8 mouse cellular contexts compared by ENCODE assay signal in the genomic region with DNA sequence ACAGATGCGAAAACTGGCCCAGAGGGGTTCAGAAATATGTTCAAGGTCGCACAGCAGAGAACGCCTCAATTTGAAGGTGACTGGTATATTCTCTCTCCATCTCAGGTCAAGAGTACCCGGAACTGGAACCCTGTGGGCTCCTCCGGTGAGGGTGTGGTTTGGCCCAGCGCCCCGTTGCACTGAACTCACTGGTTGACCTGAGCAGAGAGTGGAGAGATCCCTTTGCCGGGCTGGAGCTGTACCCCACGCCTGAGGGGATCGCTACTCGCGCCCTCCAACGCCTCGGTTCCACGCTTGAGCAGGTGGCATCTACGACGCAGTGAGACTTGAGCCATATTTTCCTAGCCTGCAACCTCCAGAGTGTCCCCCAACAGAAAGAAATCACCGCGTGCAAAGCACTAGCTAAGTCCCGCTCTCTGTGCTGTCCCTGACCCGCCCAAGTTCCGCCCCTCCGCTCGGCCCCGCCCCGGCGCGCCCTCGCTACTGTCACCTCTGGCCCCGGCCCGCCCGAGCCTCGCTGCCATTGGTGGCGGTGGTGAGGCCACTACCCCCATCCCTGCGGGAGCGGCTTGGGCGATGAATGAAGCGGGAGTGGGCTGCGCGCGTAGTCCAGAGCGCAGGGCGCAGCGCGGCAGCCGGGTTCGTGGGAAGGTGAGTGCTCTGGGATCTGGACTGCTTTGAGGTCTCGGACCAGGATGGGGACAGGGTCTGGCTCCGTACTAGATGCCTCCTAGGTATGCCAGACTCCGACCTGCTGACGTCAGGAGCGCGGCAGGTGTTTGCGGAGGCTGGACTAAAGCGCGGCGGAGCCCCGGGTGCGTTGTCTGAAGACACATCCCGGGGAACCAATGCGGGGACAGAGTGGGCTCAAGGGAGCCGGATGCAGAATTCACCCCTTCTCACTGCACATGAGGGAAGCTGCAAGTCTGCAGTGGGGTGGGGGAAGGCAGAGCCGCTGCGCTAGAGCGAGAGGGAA. TPM values are rescaled to one million over a fixed set of nuclear protein-coding genes. Genes with fewer than 3 reads are reported as not detected.
A peak's percentile ranks its signal among the peaks of the same experiment; 100 is the strongest.
DNase-seq lines count a peak whose midpoint lies in the region; ATAC-seq and TF ChIP-seq lines count a peak whose summit lies in the region.

A gene (plus strand): TSS at position 523 of the 976 bp plus-strand sequence.

- peak; percentile 84 for ATAC-seq in hindbrain, embryonic 15.5 days (ENCODE audit: low FRiP score, low read depth)
- ATAC-seq in megakaryocyte, adult 5-6 weeks (ENCODE audit: poor library complexity, severe bottlenecking): peak; percentile 92

- H3K27me3 ChIP-seq in hindbrain, embryonic 15.5 days: peaks cover 27% of the 10 kb centered on the region

- H3K27ac ChIP-seq in hindbrain, embryonic 15.5 days (replicated peaks): 0 out of 2 replicates have a peak within 1 kb of the TSS, but pooled peaks have one; percentile 28
- 0 out of 2 replicates have a peak within 1 kb of the TSS, but pooled peaks have one; percentile 12 for H3K27ac ChIP-seq in left cerebral cortex, adult 2 months

- peak within 1 kb of the TSS; percentile 49 for H3K9ac ChIP-seq in hindbrain, embryonic 15.5 days

- no peak for TF ChIP-seq CTCF in left cerebral cortex, adult 2 months (IDR thresholded peaks at IDR 0.05)

- peaks cover 13% of the 10 kb centered on the region; the same call in 1 of the 2 replicates for H3K4me1 ChIP-seq in hindbrain, embryonic 15.5 days (replicated peaks)

- H3K36me3 ChIP-seq in hindbrain, embryonic 15.5 days: no peaks in the 10 kb centered on the region

- 1% methylated on average over 65 of the region's 65 CpGs for WGBS in hindbrain, embryonic 15.5 days

- H3K9me3 ChIP-seq in hindbrain, embryonic 15.5 days: no peaks in the 10 kb centered on the region

- DNase-seq in R1 (ENCODE audit: low read depth, low spot score): peak; percentile 95
- DNase-seq in cerebellum, postnatal 10 days: peak; percentile 88 to 93
- DNase-seq in gastrocnemius, adult 18-20 months (ENCODE audit: low spot score): peak; percentile 76
- DNase-seq in left cerebral cortex, adult 2 months (ENCODE audit: extremely low spot score in 1 of 2, low spot score in 2 of 2): peak; percentile 65 to 76
- peak; percentile 76 for DNase-seq in right cerebral cortex, adult 18-20 months
- peak; percentile 80 for DNase-seq in urinary bladder, postnatal 14 days (ENCODE audit: low spot score)

- intact Hi-C loops in left cerebral cortex, adult 2 months (cut with DNase I): no loop called here

- H3K4me2 ChIP-seq in hindbrain, embryonic 15.5 days: peak within 1 kb of the TSS; percentile 95

- H3K4me3 ChIP-seq in hindbrain, embryonic 15.5 days: peak within 1 kb of the TSS; percentile 56
- H3K4me3 ChIP-seq in left cerebral cortex, adult 2 months: peak within 1 kb of the TSS; percentile 61

RNA-seq across cellular contexts. Expression of the gene that starts here (rescaled TPM):
- total RNA-seq in gastrocnemius, adult 18-20 months (2021): not detected
- 1.9 and 2.2 TPM in 2 replicates for polyA plus RNA-seq in hindbrain, embryonic 15.5 days (2015; fragmentation: Nextera tagmentation; extraction: Ambion mirVana)
- total RNA-seq in left cerebral cortex, adult 2 months (2021): 1 to 10 TPM; 2.6 to 3.1 TPM
- total RNA-seq in megakaryocyte, adult 5-6 weeks (2015): 2.6 and 2.7 TPM in 2 replicates
- 2.5 and 2.7 TPM in 2 replicates for total RNA-seq in megakaryocyte, adult 5-6 weeks (2017)

Comparison
In these comparisons a context has a peak if more than half of its experiments do, and no peak if none do; other contexts are left out.
1. Peak in every context shown above with its lines: DNase-seq, ATAC-seq, H3K4me3 ChIP-seq and H3K27ac ChIP-seq.
2. Peak in DNase-seq in gastrocnemius, adult 18-20 months; RNA of the gene not detected or under 1 TPM.